Mouse (Mus musculus): ENCODE measurements around the gene Ubr4.

Ubr4 gene

DNA sequence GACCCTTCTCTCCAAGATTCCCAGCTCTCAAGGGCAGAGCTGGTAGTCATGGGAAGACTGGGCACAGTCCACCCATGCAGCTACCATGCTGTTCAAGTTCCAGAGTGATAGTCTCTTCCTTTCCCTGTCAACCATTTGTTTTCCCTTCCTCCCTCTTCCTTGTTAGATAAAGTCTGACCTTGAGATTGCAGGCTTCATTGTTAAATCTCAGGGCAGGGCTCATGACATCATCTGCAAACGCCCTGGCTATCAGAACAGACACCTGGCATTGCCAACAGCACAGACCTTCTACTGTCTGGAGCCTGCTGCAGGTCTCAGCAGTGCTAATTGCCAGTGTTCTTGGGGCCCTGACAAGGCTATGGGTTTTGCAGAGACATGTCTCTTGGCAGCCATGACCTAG, 129.0 kb downstream of the Ubr4 start:
- no peak for DNase-seq (ENCODE audit: extremely low spot score, low read depth, low spot score)

DNA sequence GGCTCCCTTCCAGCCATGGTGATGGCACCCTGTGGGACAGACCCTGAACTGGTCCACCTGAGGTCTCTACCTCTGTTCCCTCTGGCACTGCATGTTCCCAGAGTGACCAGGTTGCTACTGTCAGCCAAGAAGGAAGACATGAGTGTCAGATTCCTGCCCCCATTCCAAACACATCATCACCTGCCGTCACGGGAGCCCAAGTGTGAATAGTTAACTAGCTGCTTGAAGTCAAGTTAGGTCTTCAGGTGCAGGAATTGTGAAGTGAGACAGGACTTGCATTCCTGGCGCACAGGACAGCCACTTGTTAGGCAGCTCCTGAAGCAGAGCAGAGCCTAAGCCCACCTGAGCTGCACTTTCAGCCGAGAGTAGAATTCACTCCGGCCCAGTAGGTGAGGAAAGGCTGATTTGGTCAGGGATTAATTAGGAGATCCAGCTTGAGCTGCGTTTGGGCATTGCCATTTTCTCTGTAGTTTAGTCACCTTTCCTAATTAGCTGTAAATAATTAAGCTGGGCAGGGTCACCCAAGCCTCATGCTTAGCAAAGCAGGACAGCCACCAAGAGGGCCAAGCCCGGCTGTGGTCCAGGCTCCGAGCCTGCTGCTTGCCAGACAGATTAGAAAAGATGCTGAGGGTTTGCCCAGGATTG, 131.2 kb downstream of the Ubr4 start:
- DNase-seq (ENCODE audit: extremely low spot score, low read depth, low spot score) = no peak

DNA sequence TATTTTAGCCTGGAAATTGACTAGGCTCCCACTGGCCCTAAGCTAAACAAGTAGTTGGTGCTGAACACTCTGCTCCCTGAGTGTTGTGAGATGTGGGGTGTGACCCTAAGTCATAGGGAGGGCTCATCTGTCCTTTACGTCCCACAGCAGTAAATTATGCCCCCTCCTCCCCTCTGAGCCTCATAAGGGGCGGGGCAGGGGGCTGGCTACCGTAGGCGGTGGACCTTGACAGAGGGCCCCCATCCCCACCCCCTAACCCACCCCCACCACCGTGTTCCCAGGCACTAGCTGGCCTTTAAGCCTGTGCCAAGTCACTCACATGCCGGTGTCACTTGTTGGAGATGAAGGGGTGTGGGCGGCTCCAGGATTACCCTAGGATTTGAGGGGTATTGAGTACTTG, 132.1 kb downstream of the Ubr4 start:
- DNase-seq (ENCODE audit: extremely low spot score, low read depth, low spot score) = no peak

DNA sequence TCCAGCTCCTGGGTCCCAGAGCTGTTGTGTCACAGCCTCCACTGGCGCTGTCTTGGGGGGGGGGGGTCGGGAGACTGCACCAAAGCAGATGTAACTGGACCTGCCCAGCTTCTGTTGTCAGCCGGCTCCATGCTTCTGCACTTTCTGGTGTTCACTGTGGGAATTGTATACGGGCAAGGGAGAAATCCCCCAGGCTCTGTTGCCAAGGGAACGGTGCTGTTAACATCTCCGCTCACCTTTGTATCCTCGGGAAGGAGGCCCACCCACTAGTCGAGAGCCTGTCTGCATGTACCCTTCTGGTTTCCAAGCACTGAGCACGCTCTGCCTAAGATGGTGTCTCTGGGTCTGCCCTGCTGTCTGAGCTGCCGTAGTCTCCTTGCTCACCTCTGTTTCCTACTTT, 134.7 kb downstream of the Ubr4 start:
- DNase-seq (ENCODE audit: extremely low spot score, low read depth, low spot score) = no peak

DNA sequence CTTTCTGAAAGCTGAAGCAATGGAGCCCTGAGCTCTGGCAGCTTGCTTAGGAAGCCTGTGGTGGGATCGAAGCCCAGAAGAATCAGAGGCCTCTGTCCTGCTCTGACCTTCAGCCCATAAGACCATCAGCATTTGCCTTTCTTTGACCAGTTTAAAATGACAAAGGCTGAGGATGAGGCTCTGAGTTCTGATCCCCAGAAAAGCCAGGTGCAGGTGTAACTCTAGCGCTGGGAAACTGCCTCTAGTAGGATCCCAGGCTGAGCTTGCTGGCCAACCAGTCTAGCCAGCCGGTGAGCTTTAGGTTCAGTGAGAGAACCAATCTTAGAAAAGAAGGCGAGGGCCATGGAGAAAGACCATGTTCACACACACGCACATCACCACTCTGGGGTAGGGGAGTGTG, 135.9 kb downstream of the Ubr4 start:
- no peak for DNase-seq (ENCODE audit: extremely low spot score, low read depth, low spot score)

DNA sequence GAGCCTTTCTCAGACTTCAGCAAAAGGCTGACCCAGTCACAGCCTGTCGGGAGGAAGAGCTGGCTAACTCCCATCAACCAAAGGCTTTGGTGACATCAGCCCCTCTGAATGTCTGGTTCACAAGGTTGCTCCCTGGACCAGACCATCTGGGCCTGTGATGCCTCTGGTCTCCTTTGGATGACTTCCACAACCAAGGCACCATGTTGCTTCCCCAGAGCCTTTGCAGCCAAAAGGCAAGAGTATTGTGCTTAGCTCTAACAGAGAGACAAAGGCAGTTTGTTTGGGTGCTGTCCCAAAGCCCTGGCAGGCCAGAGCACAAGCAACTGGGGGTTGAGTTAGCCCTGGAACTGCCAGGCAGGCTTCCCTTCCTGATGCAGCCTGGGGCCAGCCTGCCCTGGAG, 137.5 kb downstream of the Ubr4 start:
- DNase-seq (ENCODE audit: extremely low spot score, low read depth, low spot score) = no peak

DNA sequence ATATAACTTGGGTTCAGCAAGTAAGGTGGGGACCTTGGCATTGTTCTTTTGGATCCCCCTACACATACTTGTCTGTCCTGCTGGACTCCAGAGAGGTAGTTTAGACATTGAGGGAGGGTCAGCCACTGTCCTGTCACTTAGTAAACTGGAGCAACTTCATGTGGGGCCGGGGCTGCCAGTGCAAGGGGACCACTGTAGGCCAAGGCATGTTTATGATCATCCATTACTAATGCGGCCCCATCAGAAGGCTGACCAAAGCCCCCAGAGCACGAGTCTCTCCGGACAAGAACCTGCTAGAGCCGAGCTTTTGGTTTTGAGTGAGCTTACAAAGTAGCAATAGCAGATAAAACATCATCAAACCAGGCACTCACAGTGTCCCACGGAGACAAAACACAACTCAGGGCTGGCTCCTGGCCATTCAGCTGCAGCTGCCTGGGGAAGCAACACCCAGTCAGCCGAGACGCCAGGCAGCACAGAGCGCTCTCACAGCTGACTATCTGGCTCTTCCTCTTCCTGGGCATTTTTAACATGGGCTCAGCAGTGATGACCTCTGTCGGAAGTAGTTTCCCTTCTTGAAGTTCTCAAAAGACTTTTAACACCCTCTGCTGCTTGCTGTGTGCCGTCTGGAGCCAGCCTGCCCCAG, 138.1 kb downstream of the Ubr4 start:
- no peak for DNase-seq (ENCODE audit: extremely low spot score, low read depth, low spot score)

GRCm38 (mm10) chr4:139491541-139492170, 139.2 kb downstream of the Ubr4 start:
- DNase-seq (ENCODE audit: extremely low spot score, low read depth, low spot score) = no peak

DNA sequence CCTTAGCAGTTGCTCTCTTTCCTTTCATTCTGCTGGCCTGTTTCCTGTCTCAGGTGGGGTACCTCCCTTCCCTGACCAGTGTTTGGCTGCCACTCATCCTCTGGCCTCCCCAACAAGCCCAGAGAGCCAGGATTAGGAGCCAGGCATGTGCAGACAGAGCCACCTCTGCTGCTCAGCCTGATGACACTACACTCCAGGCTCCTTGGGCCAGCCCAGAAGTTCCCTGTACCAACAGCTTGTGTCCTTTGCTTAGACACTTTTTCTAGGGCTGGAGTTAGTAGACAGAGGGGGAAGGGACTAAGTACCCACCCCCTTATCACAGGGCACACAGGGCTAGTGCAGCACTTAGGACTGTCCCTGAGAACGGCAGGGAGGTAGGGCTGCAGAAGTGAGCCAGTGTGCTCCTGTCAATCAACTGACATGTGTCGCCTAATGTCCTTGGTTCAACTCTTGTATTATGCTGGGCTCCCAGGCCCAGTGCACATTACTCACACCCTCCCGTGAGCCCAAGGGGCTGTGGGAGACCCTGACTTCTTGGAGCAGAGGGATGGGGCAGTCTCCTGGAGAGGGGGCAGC, 139.9 kb downstream of the Ubr4 start:
- no peak for DNase-seq (ENCODE audit: extremely low spot score, low read depth, low spot score)

- DNase-seq (ENCODE audit: extremely low spot score, low read depth, low spot score) = no peak
These were observed 141.0 kb downstream of the Ubr4 start for GRCm38 (mm10) chr4:139493227-139494025.

DNA sequence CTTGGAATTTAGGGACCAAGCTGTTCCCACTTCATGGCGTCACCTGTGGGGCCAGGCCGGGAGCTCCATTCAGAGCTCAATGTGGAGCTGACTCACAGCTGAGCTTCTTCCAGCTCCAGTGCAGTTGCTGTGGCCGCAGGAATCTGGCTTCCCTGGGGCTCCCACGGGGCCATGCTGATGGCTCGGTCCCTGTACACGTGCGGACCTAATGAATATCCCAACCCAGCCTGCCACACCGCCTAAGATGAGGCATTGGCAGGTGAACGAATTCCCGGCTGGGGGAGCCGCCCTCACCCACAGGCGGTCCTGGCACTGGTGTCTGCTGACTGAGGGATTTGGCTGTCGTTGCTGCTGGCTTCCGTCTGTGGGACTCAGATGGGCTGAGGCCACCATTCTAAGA, 148.4 kb downstream of the Ubr4 start:
- no peak for DNase-seq (ENCODE audit: extremely low spot score, low read depth, low spot score)

DNA sequence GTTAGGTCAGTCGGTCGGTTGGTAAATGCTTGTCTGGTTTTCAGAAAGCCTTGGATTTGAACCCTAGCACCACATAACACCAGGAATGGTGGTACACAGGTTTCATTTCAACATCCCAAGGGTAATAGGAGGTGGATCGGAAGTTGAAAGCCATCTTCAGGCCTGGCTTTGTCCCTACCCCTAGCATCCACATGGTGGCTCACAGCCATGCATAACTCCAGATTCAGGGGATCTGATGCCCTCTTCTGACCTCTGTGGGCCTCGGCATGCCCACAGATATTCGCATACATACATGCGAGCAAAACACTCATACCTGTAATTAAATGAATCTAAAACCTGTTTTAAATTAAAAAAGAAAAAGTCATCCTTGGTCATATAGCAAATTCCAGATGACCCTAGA, 149.3 kb downstream of the Ubr4 start:
- DNase-seq (ENCODE audit: extremely low spot score, low read depth, low spot score) = no peak

- DNase-seq (ENCODE audit: extremely low spot score, low read depth, low spot score) = no peak
These were observed 151.5 kb downstream of the Ubr4 start for GRCm38 (mm10) chr4:139503919-139504318.

DNA sequence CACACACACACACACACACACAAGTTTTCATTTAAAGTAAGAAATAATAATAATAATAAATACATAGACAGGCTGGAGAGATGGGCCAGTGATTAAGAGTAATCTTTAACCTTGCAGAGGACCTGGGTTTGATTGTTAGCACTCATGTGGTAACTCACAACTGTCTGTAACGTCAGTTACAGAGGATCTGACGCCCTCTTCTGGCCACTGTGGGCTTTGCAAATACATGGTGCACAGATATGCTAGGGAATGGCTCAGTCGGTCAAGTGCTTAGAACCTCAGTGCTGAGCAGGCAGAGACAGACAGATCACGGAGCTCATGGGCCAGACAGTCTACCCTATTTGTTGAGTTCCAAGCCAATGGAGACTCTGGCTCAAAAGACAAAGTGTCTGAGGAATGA, 153.3 kb downstream of the Ubr4 start:
- no peak for DNase-seq (ENCODE audit: extremely low spot score, low read depth, low spot score)

GRCm38 (mm10) chr4:139506727-139507126, 154.3 kb downstream of the Ubr4 start:
- DNase-seq (ENCODE audit: extremely low spot score, low read depth, low spot score) = no peak

DNA sequence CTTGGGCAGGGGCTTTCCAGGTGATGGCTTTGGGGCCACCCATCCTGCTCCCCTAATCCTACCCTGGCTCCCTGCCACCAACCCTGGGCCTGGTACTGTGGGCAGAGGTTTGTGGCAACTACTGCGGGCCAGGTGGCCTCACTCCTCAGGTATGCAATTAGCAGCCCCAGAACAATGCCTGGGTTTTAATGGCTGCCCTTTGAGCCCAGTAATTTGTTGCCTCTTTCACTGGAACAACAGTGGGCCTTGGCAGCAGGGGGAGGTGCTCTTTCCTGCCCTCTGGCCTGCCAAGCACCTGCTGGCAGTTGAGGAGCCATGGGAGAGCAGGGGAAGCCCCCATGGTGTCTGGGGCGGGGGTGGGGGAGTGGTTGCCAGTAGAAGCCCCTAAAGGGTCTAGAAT, 156.7 kb downstream of the Ubr4 start:
- DNase-seq (ENCODE audit: extremely low spot score, low read depth, low spot score) = no peak

GRCm38 (mm10) chr4:139511557-139511956, 159.1 kb downstream of the Ubr4 start:
- no peak for DNase-seq (ENCODE audit: extremely low spot score, low read depth, low spot score)

DNA sequence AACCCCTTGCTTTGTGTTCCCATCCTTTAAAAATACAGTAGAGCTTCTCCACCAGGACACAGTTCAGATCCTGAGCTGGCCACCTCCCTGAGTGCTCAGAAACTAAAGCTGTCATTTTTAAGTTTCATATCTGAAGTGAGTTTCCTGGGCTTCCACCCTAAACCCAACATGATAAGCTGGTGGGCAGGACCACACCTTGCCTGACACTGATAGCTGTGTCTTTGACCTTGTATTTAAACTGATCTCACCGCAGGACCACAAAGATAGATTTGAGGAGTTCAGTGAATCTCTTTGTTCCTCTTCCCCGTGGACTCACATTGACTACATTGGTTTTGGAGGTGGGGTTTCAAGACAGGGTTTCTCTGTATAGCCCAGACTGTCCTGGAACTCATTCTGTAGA, 160.6 kb downstream of the Ubr4 start:
- no peak for DNase-seq (ENCODE audit: extremely low spot score, low read depth, low spot score)

GRCm38 (mm10) chr4:139519221-139519620, 166.8 kb downstream of the Ubr4 start:
- DNase-seq (ENCODE audit: extremely low spot score, low read depth, low spot score) = no peak

DNA sequence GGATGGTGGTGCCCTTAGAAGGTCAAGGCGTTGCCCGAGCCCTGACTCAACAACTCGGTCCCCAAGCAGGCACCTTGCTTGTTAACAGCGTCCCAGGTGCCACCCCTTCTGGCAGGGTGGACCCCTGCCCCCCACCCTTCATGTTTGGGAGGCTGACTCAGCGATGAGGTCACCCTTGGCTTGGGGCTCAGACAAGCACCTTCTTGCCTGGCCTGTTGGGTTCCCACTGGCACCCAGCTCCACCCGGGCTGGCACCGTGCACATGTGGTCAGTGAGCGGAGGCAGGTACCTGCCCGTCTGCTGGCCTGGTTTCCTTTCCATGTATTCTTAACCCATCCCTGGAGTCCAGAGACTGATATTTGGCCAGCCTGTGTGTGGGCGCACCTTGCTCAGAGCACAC, 169.5 kb downstream of the Ubr4 start:
- DNase-seq (ENCODE audit: extremely low spot score, low read depth, low spot score) = no peak

GRCm38 (mm10) chr4:139526475-139526874, 174.1 kb downstream of the Ubr4 start:
- no peak for DNase-seq (ENCODE audit: extremely low spot score, low read depth, low spot score)
